Mouse (Mus musculus): ENCODE measurements around the gene Hspa1l.

DNA sequence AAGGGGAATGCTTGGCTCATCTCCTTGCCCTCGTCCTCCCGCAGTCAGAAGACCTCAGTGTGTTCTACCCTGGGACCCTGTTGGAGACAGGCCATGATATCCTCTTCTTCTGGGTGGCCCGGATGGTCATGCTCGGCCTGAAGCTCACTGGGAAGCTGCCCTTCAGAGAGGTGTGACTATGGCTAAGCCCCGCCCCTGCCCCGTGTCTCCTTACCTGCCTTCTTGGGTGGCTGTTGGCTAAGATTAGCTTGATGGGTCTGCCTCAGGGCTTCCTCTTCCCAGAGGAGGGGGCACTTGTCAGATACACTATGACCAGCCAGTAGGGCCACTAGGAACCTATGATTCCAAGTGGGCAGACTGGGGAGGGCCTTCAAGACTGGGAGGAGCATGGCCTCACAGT lies 40.7 kb downstream of the Hspa1l start:
- TF ChIP-seq CTCF (conservative IDR thresholded peaks at IDR 0.05; ENCODE audit: low read length) (no peak), NANOG (IDR thresholded peaks at IDR 0.05; ENCODE audit: borderline replicate concordance, low read length) (no peak)
